Mouse (Mus musculus): Measurements from ENCODE around the gene Ttll11.

- no peak for TF ChIP-seq CTCF (IDR thresholded peaks at IDR 0.05; ENCODE audit: control insufficient read depth, insufficient read depth, insufficient replicate concordance, low read depth, low read length)
- TF ChIP-seq POLR2A (IDR thresholded peaks at IDR 0.05; ENCODE audit: control insufficient read depth, low read depth, low read length), result no peak
These were observed 210.3 kb downstream of the Ttll11 start for GRCm38 (mm10) chr2:35769398-35769797.

All from testis, adult 2 months (tissue).